Mouse (Mus musculus): ENCODE results near the gene Zfp536. TPM values are rescaled to one million over a fixed set of nuclear protein-coding genes. Genes with fewer than 3 reads are reported as not detected.

Gene Zfp536
- total and polyA plus RNA-seq, 3 experiments: not detected

GRCm38 (mm10) chr7:37594211-37595030, 179.0 kb downstream of the Zfp536 start:
- DNase-seq (ENCODE audit: extremely low read depth): no peak

GRCm38 (mm10) chr7:37593566-37593965, 179.9 kb downstream of the Zfp536 start:
- no peak for DNase-seq (ENCODE audit: extremely low read depth)
- H3K4me2 ChIP-seq (ENCODE audit: insufficient read depth, low read depth, poor library complexity, severe bottlenecking): no peak overlapping the region
- in situ Hi-C loops (cut with MboI; ENCODE audit: low pct_ligation_motif_present, low pct_unique_long_range_greater_than_20kb, low sequenced_read_pairs): no loop called here
- no peaks in the 10 kb centered on the region for H3K4me1 ChIP-seq (ENCODE audit: control insufficient read depth in 1 of 2, insufficient read depth in 2 of 2)
- H3K9ac ChIP-seq (ENCODE audit: insufficient read depth, low read depth): no peak overlapping the region
- H3K27me3 ChIP-seq (replicated peaks): no peaks in the 10 kb centered on the region
- H3K36me3 ChIP-seq (replicated peaks in 1 of 2; ENCODE audit: control insufficient read depth in 1 of 2, insufficient read depth in 1 of 2, low read length in 1 of 2): no peaks in the 10 kb centered on the region
- no peak for TF ChIP-seq MAFK (IDR thresholded peaks at IDR 0.05; ENCODE audit: insufficient replicate concordance, low read length)
- TF ChIP-seq SIN3A (IDR thresholded peaks at IDR 0.05; ENCODE audit: low read length): no peak
- no peak for TF ChIP-seq GABPA (IDR thresholded peaks at IDR 0.05; ENCODE audit: insufficient replicate concordance, low read depth, low read length)
- TF ChIP-seq CTCF (conservative IDR thresholded peaks at IDR 0.05 in 1 of 2, IDR thresholded peaks at IDR 0.05 in 1 of 2; ENCODE audit: low read depth in 2 of 2, low read length in 2 of 2): no peak
- no peak overlapping the region for H3K4me3 ChIP-seq (replicated peaks in 1 of 3; ENCODE audit: low read depth in 2 of 3, low read length in 2 of 3, poor library complexity in 1 of 3)
- H3K79me2 ChIP-seq (replicated peaks; ENCODE audit: control insufficient read depth, extremely low read depth, insufficient read depth, poor library complexity, severe bottlenecking): no peaks in the 10 kb centered on the region
- H3K9me3 ChIP-seq (replicated peaks; ENCODE audit: low read length): peaks cover 57% of the 10 kb centered on the region
- dilution Hi-C loops (cut with MboI; ENCODE audit: extremely low pct_ligation_motif_present, extremely low pct_unique_long_range_greater_than_20kb, low sequenced_read_pairs): no loop called here
- H3K27ac ChIP-seq (ENCODE audit: insufficient read depth, low read depth): no peak overlapping the region

More at GRCm38 (mm10) chr7:37594211-37595030, 179.0 kb downstream of the Zfp536 start:
- Histone ChIP-seq H3K36me3 (replicated peaks in 1 of 2; ENCODE audit: control insufficient read depth in 1 of 2, insufficient read depth in 1 of 2, low read length in 1 of 2) (no peaks in the 10 kb centered on the region), H3K27me3 (replicated peaks) (no peaks in the 10 kb centered on the region), H3K9ac (ENCODE audit: insufficient read depth, low read depth) (no peak overlapping the region), H3K27ac (ENCODE audit: insufficient read depth, low read depth) (no peak overlapping the region), H3K9me3 (replicated peaks; ENCODE audit: low read length) (peaks cover 60% of the 10 kb centered on the region), H3K4me1 (ENCODE audit: control insufficient read depth in 1 of 2, insufficient read depth in 2 of 2) (no peaks in the 10 kb centered on the region), H3K4me2 (ENCODE audit: insufficient read depth, low read depth, poor library complexity, severe bottlenecking) (no peak overlapping the region), H3K4me3 (replicated peaks in 1 of 3; ENCODE audit: low read depth in 2 of 3, low read length in 2 of 3, poor library complexity in 1 of 3) (no peak overlapping the region), H3K79me2 (replicated peaks; ENCODE audit: control insufficient read depth, extremely low read depth, insufficient read depth, poor library complexity, severe bottlenecking) (no peaks in the 10 kb centered on the region)
- in situ Hi-C loops (cut with MboI; ENCODE audit: low pct_ligation_motif_present, low pct_unique_long_range_greater_than_20kb, low sequenced_read_pairs) (no loop called here), dilution Hi-C loops (cut with MboI; ENCODE audit: extremely low pct_ligation_motif_present, extremely low pct_unique_long_range_greater_than_20kb, low sequenced_read_pairs) (no loop called here)
- no peak for TF ChIP-seq MYC (IDR thresholded peaks at IDR 0.05; ENCODE audit: low read depth, low read length)
- no peak for TF ChIP-seq HCFC1 (IDR thresholded peaks at IDR 0.05; ENCODE audit: low read depth, low read length)
- TF ChIP-seq NRF1 (IDR thresholded peaks at IDR 0.05; ENCODE audit: low read depth, low read length): no peak
- TF ChIP-seq JUN (IDR thresholded peaks at IDR 0.05; ENCODE audit: insufficient read depth, low read depth, low read length): no peak
- no peak for TF ChIP-seq RAD21 (IDR thresholded peaks at IDR 0.05; ENCODE audit: low read depth, low read length)
- TF ChIP-seq POLR2A (IDR thresholded peaks at IDR 0.05; ENCODE audit: low read depth, low read length): no peak
- no peak for TF ChIP-seq MEF2A (IDR thresholded peaks at IDR 0.05; ENCODE audit: borderline replicate concordance, low read depth, low read length)
- TF ChIP-seq SIN3A (IDR thresholded peaks at IDR 0.05; ENCODE audit: low read length): no peak
- no peak for TF ChIP-seq CHD1 (IDR thresholded peaks at IDR 0.05; ENCODE audit: low read depth, low read length)
- TF ChIP-seq POLR2AphosphoS2 (IDR thresholded peaks at IDR 0.05; ENCODE audit: low read depth, low read length): no peak
- no peak for TF ChIP-seq CHD2 (IDR thresholded peaks at IDR 0.05; ENCODE audit: low read length)
- TF ChIP-seq KAT2A (IDR thresholded peaks at IDR 0.05; ENCODE audit: insufficient replicate concordance, low read length): no peak
- no peak for TF ChIP-seq EP300 (IDR thresholded peaks at IDR 0.05; ENCODE audit: low read length)
- no peak for TF ChIP-seq USF2 (conservative IDR thresholded peaks at IDR 0.05; ENCODE audit: low read depth, low read length)
- TF ChIP-seq TCF12 (IDR thresholded peaks at IDR 0.05; ENCODE audit: low read depth, low read length): no peak
- no peak for TF ChIP-seq ZMIZ1 (IDR thresholded peaks at IDR 0.05; ENCODE audit: low read depth, low read length)
- TF ChIP-seq JUND (conservative IDR thresholded peaks at IDR 0.05; ENCODE audit: low read depth, low read length): no peak
- no peak for TF ChIP-seq RCOR1 (conservative IDR thresholded peaks at IDR 0.05; ENCODE audit: low read depth, low read length)

Measured in CH12.LX (cell line).